Mouse (Mus musculus): Measurements from ENCODE around the gene Fnip1. TPM values are rescaled to one million over a fixed set of nuclear protein-coding genes. Genes with fewer than 3 reads are reported as not detected.

The Fnip1 gene
- polyA plus RNA-seq, 1 experiment from 2014 or later, result 10.6 TPM

DNA sequence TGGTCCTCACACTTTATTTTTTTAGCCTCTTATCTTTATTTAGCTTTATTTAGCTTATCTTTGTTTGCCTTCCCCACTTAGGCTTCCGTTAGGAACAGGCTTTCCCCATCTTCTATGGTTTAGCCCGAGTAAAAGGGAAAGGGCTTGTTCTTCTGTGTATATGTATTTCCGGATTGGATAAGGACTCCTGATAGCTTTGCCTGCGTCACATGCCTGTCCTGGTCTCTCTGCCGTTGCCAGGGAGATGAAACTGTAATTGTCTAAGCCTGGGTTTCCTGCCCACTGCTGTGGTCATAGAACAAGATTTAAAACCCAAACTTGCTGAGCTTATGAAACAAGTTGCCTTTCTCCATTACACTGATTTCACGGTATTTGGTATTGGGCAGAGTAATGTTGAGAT is 25.0 kb upstream of the Fnip1 start:
- Histone ChIP-seq H3K4me2 (peak overlapping the region; percentile 35), H3K9me3 (replicated peaks; ENCODE audit: control insufficient read depth, low read length) (no peaks in the 10 kb centered on the region), H3K27ac (ENCODE audit: low read depth, low read length) (peak overlapping the region; percentile 3; the same call in 1 of the 2 replicates), H3K27me3 (ENCODE audit: control insufficient read depth, insufficient read depth, low read length) (no peaks in the 10 kb centered on the region), H3K36me3 (ENCODE audit: control insufficient read depth, insufficient read depth, low read length) (no peaks in the 10 kb centered on the region), H3K4me3 (ENCODE audit: low read depth, low read length) (no peak overlapping the region), H3K4me1 (ENCODE audit: control insufficient read depth, insufficient read depth, low read length) (no peaks in the 10 kb centered on the region), H3K9ac (ENCODE audit: low read depth, low read length) (no peak overlapping the region)
- no peak for ATAC-seq (replicated peaks; ENCODE audit: insufficient number of reproducible peaks, low FRiP score, low TSS enrichment)
- 17% methylated on average over 6 of the region's 6 CpGs for WGBS (ENCODE audit: insufficient replicate concordance)

DNA sequence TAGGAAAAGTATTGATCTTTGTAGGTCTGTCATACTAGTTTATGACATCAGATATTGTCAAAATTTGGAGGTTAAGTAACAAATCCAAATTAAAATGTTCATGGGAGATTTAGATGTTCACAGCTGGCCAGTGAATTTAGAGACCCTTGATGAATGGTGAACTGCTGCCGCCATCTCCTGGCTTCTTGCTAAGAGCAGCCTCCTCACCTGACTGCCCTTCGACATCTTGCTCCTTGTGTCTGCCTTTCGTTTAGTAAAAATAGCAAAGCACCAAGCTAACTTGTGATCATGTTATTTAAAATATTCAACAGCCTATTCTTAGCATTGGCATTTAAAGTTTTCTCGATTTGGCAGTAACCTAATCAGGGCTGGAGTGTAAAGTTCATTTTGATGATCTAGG is 15.0 kb upstream of the Fnip1 start:
- Histone ChIP-seq H3K4me3 (ENCODE audit: low read depth, low read length) (no peak overlapping the region), H3K36me3 (ENCODE audit: control insufficient read depth, insufficient read depth, low read length) (no peaks in the 10 kb centered on the region), H3K4me1 (ENCODE audit: control insufficient read depth, insufficient read depth, low read length) (no peaks in the 10 kb centered on the region), H3K4me2 (no peak overlapping the region), H3K9ac (ENCODE audit: low read depth, low read length) (no peak overlapping the region), H3K9me3 (replicated peaks; ENCODE audit: control insufficient read depth, low read length) (no peaks in the 10 kb centered on the region), H3K27me3 (ENCODE audit: control insufficient read depth, insufficient read depth, low read length) (no peaks in the 10 kb centered on the region), H3K27ac (ENCODE audit: low read depth, low read length) (no peak overlapping the region)
- 64% methylated on average over 4 of the region's 4 CpGs for WGBS (ENCODE audit: insufficient replicate concordance)
- ATAC-seq (replicated peaks; ENCODE audit: insufficient number of reproducible peaks, low FRiP score, low TSS enrichment), result no peak

DNA sequence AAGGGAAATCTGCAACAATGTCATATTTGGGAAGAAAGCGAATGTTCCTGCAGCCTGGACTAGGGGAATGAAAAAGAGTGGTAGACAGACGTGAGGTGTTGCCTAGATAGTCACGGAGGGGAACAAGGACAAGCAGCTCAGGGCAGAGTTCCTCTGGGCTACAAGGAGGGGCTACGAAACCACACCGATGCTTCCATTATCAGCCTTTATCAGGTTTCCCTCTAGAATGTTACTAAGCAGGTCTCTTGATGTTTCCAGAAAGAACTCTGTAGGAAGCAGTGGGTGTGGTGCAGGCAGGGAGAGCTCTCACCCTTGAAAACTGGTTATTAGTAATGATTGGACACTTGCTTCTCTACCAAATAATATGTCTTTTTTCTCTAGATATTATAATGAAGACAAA is 11.7 kb upstream of the Fnip1 start:
- H3K9ac ChIP-seq (ENCODE audit: low read depth, low read length), result no peak overlapping the region
- ATAC-seq (replicated peaks; ENCODE audit: insufficient number of reproducible peaks, low FRiP score, low TSS enrichment), result no peak
- H3K4me3 ChIP-seq (ENCODE audit: low read depth, low read length), result no peak overlapping the region
- H3K9me3 ChIP-seq (replicated peaks; ENCODE audit: control insufficient read depth, low read length), result no peaks in the 10 kb centered on the region
- H3K36me3 ChIP-seq (ENCODE audit: control insufficient read depth, insufficient read depth, low read length), result no peaks in the 10 kb centered on the region
- H3K4me2 ChIP-seq, result no peak overlapping the region
- no peaks in the 10 kb centered on the region for H3K27me3 ChIP-seq (ENCODE audit: control insufficient read depth, insufficient read depth, low read length)
- 34% methylated on average over 5 of the region's 5 CpGs for WGBS (ENCODE audit: insufficient replicate concordance)
- no peaks in the 10 kb centered on the region for H3K4me1 ChIP-seq (ENCODE audit: control insufficient read depth, insufficient read depth, low read length)
- no peak overlapping the region for H3K27ac ChIP-seq (ENCODE audit: low read depth, low read length)

- Histone ChIP-seq H3K4me1 (ENCODE audit: control insufficient read depth, insufficient read depth, low read length) (no peaks in the 10 kb centered on the region), H3K36me3 (ENCODE audit: control insufficient read depth, insufficient read depth, low read length) (no peaks in the 10 kb centered on the region), H3K27me3 (ENCODE audit: control insufficient read depth, insufficient read depth, low read length) (no peaks in the 10 kb centered on the region), H3K9ac (ENCODE audit: low read depth, low read length) (no peak overlapping the region), H3K4me2 (no peak overlapping the region), H3K4me3 (ENCODE audit: low read depth, low read length) (no peak overlapping the region), H3K9me3 (replicated peaks; ENCODE audit: control insufficient read depth, low read length) (no peaks in the 10 kb centered on the region), H3K27ac (ENCODE audit: low read depth, low read length) (no peak overlapping the region)
- 61% methylated on average over 2 of the region's 2 CpGs for WGBS (ENCODE audit: insufficient replicate concordance)
- ATAC-seq (replicated peaks; ENCODE audit: insufficient number of reproducible peaks, low FRiP score, low TSS enrichment), result no peak
These were observed 10.9 kb upstream of the Fnip1 start for GRCm38 (mm10) chr11:54427138-54427537.

DNA sequence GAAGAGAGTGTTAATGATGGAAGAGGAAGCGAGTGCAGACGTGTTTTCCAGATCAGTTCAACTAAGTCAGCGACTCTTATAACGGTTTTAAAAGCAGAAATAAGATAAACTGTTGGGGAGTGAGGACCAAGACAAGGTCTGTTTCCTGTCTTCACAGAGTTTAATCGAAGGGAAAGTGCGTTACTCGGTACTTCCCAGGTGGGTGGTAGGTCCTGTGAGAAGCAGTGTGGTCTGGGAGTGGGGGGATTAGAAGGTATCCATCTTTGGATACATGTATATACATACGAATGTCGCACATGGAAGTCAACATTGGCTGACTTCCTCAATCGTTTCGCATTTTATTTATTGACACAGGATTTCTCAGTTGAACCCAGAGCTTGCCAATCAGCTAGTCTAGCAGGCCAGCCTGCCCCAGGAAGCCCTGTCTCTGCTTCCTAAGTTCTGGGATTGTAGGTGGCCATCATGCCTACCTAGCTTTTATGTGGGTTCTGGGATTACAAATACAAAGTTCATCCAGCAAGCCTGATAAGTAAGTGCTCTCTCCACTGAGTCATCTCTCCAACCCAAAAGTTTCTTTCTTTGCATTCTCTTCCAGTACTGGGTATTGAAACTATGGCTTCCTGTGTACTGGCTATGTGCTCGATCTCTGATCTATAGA is 10.2 kb upstream of the Fnip1 start:
- H3K36me3 ChIP-seq (ENCODE audit: control insufficient read depth, insufficient read depth, low read length), result no peaks in the 10 kb centered on the region
- 64% methylated on average over 12 of the region's 12 CpGs for WGBS (ENCODE audit: insufficient replicate concordance)
- no peak overlapping the region for H3K27ac ChIP-seq (ENCODE audit: low read depth, low read length)

DNA sequence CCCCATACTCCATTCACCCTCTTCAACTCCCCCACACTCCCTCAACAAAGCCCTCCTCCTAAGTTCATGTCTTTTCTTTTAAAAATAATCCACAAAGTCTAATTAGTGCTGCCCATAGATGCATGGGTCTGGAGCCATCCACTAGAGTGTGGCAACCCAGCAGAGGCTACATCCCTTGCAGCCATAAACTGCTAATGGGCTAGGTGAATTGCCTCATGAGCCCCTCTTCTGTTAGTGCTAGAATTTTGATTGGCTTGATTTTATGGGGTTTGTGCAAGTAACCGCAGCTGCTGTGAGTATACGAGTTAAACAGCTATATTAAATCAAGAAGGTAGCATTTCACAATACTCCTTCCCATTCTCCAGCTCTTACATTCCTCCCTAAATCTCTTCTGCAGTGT is 8.8 kb upstream of the Fnip1 start:
- Histone ChIP-seq H3K9ac (ENCODE audit: low read depth, low read length) (no peak overlapping the region), H3K27ac (ENCODE audit: low read depth, low read length) (no peak overlapping the region), H3K4me2 (no peak overlapping the region), H3K4me3 (ENCODE audit: low read depth, low read length) (no peak overlapping the region), H3K36me3 (ENCODE audit: control insufficient read depth, insufficient read depth, low read length) (no peaks in the 10 kb centered on the region), H3K4me1 (ENCODE audit: control insufficient read depth, insufficient read depth, low read length) (no peaks in the 10 kb centered on the region), H3K27me3 (ENCODE audit: control insufficient read depth, insufficient read depth, low read length) (no peaks in the 10 kb centered on the region), H3K9me3 (replicated peaks; ENCODE audit: control insufficient read depth, low read length) (no peaks in the 10 kb centered on the region)
- WGBS (ENCODE audit: insufficient replicate concordance), result 87% methylated on average over 2 of the region's 2 CpGs
- ATAC-seq (replicated peaks; ENCODE audit: insufficient number of reproducible peaks, low FRiP score, low TSS enrichment), result no peak

More for the DNA sequence above, 10.2 kb upstream of the Fnip1 start:
- H3K9me3 ChIP-seq (replicated peaks; ENCODE audit: control insufficient read depth, low read length), result no peaks in the 10 kb centered on the region
- H3K27me3 ChIP-seq (ENCODE audit: control insufficient read depth, insufficient read depth, low read length), result no peaks in the 10 kb centered on the region
- no peak for ATAC-seq (replicated peaks; ENCODE audit: insufficient number of reproducible peaks, low FRiP score, low TSS enrichment)
- no peak overlapping the region for H3K4me2 ChIP-seq
- H3K4me3 ChIP-seq (ENCODE audit: low read depth, low read length), result no peak overlapping the region
- H3K9ac ChIP-seq (ENCODE audit: low read depth, low read length), result no peak overlapping the region
- H3K4me1 ChIP-seq (ENCODE audit: control insufficient read depth, insufficient read depth, low read length), result no peaks in the 10 kb centered on the region

DNA sequence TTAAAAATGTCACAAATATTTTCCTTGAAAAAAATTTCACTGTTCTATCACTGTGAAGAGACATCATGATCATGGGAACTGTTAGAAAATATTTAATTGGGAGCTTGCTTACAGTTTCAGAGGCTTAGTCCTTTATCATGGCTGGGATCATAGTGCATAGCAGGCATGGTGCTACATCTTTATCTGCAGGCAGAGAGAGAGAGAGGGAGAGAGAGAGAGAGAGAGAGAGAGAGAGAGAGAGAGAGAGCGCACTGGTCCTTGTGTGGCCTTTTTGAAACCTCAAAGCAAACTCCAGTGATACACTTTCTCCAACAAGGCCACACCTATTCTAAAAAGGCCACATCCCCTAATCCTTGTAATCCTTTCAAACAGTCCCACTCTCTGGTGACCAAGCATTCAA is 2.2 kb upstream of the Fnip1 start:
- no peak for ATAC-seq (replicated peaks; ENCODE audit: insufficient number of reproducible peaks, low FRiP score, low TSS enrichment)
- 82% methylated on average over 1 of the region's 1 CpGs for WGBS (ENCODE audit: insufficient replicate concordance)

DNA sequence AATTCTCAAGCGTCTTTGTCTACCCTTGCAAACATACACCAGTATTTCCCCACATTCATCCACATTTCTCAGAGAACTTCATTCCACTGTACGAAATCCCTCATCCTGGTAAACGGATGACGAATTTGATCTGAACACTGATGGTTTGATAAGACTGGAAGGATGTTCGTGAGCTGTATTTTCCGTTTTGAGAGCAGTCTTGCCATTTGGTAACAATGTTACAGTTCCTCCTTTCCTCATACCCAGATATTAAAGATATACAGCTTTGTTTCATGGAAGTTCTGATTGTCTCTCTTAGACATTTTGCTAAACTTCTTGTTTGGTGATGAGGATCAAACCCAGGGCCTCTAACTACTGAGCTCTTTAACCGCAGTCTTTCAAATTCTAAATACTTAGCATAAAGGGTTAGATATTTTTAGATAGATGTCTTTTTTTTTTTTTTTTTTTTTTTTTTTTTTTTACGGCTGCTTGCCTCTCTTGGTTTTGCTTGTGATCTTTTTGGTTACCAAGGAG is 633 bp upstream of the Fnip1 start:
- no peaks in the 10 kb centered on the region for H3K36me3 ChIP-seq (ENCODE audit: control insufficient read depth, insufficient read depth, low read length)
- 0 out of 2 replicates have a peak overlapping the region, but pooled peaks have one; percentile 10 for H3K27ac ChIP-seq (ENCODE audit: low read depth, low read length)
- 54% methylated on average over 8 of the region's 8 CpGs for WGBS (ENCODE audit: insufficient replicate concordance)
- H3K4me3 ChIP-seq (ENCODE audit: low read depth, low read length), result peak overlapping the region; percentile 96
- H3K9me3 ChIP-seq (replicated peaks; ENCODE audit: control insufficient read depth, low read length), result no peaks in the 10 kb centered on the region
- no peaks in the 10 kb centered on the region for H3K27me3 ChIP-seq (ENCODE audit: control insufficient read depth, insufficient read depth, low read length)
- ATAC-seq (replicated peaks; ENCODE audit: insufficient number of reproducible peaks, low FRiP score, low TSS enrichment), result no peak
- H3K4me1 ChIP-seq (ENCODE audit: control insufficient read depth, insufficient read depth, low read length), result no peaks in the 10 kb centered on the region
- H3K9ac ChIP-seq (ENCODE audit: low read depth, low read length), result peak overlapping the region; percentile 74
- peak overlapping the region; percentile 78 for H3K4me2 ChIP-seq

More for the DNA sequence above, 2.2 kb upstream of the Fnip1 start:
- no peak overlapping the region for H3K4me2 ChIP-seq
- H3K36me3 ChIP-seq (ENCODE audit: control insufficient read depth, insufficient read depth, low read length), result no peaks in the 10 kb centered on the region
- H3K9me3 ChIP-seq (replicated peaks; ENCODE audit: control insufficient read depth, low read length), result no peaks in the 10 kb centered on the region
- no peak overlapping the region for H3K4me3 ChIP-seq (ENCODE audit: low read depth, low read length)
- H3K27me3 ChIP-seq (ENCODE audit: control insufficient read depth, insufficient read depth, low read length), result no peaks in the 10 kb centered on the region
- H3K4me1 ChIP-seq (ENCODE audit: control insufficient read depth, insufficient read depth, low read length), result no peaks in the 10 kb centered on the region
- H3K9ac ChIP-seq (ENCODE audit: low read depth, low read length), result no peak overlapping the region
- no peak overlapping the region for H3K27ac ChIP-seq (ENCODE audit: low read depth, low read length)

DNA sequence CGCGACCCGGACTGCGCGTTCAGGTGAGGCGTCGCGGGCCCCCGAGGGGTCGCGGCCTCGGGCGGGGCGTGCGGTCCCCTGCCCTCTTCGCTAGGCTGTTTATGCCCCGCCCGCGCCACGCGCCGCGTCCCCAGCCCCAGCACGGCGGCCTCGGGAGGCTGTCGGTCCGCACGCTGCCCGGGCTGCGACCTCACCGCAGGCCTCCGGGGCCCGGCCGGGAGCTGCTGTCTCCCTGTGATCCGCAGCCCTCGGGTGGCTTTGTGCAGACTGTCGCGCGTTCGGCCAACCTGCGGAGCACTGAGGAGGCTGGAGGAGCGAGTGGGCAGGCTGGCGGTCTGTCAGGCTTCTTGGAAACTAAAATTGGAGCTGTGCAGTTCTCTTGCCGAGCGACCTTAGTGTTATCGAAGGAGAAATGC is 375 bp downstream of the Fnip1 start:
- Histone ChIP-seq H3K9me3 (replicated peaks; ENCODE audit: control insufficient read depth, low read length) (no peaks in the 10 kb centered on the region), H3K9ac (ENCODE audit: low read depth, low read length) (peak overlapping the region; percentile 95), H3K27me3 (ENCODE audit: control insufficient read depth, insufficient read depth, low read length) (no peaks in the 10 kb centered on the region), H3K27ac (ENCODE audit: low read depth, low read length) (peak overlapping the region; percentile 90), H3K4me3 (ENCODE audit: low read depth, low read length) (peak overlapping the region; percentile 96), H3K4me2 (peak overlapping the region; percentile 78), H3K36me3 (ENCODE audit: control insufficient read depth, insufficient read depth, low read length) (no peaks in the 10 kb centered on the region), H3K4me1 (ENCODE audit: control insufficient read depth, insufficient read depth, low read length) (no peaks in the 10 kb centered on the region)
- peak; percentile 78 for ATAC-seq (replicated peaks; ENCODE audit: insufficient number of reproducible peaks, low FRiP score, low TSS enrichment)
- under 1% methylated on average over 42 of the region's 47 CpGs for WGBS (ENCODE audit: insufficient replicate concordance)

Data from heart, embryonic 11.5 days (tissue).